Mouse (Mus musculus) gastrocnemius, postnatal 10 days (tissue): ENCODE results near the gene Lig1. TPM values are rescaled to one million over a fixed set of nuclear protein-coding genes. Genes with fewer than 3 reads are reported as not detected.
"Not testable (repeated sequence)": the region's sequence is repeated elsewhere in the genome, so short reads cannot be mapped to it uniquely, and the experiment has no call there.

Experiments
- DNase-seq: peaks from one replicate; pipeline ENCODE4 v3.0.0; 2021; ENCODE audit warnings: mixed read lengths
- long read RNA-seq, 2 experiments: library from polyadenylated mRNA; stranded (forward); transcript quantifications; one replicate each; pipeline ENCODE4 v2.0.0; 2021
- total RNA-seq, 2 experiments: library from RNA; stranded (reverse); gene quantifications; 2 replicates each; pipeline ENCODE4 v1.2.3; 2021

Gene Lig1
- 10 to 100 TPM in 1 of 2 experiments, 1 to 10 TPM in 1; 9.6 to 16.5 TPM for total RNA-seq
- long read RNA-seq, experiment 1, transcript Lig1-209 (28 exons, 3,054 nt): major isoform, 8 of 21 reads
- long read RNA-seq, experiment 1, partial matches to known transcripts: 13 of 21 reads
- long read RNA-seq, experiment 1, other reads (novel, unspliced or antisense): 0 of 21 reads
- long read RNA-seq, experiment 2, transcript Lig1-209 (28 exons, 3,054 nt): major isoform, 8 of 17 reads
- long read RNA-seq, experiment 2, partial matches to known transcripts: 3 of 17 reads
- long read RNA-seq, experiment 2, other reads (novel, unspliced or antisense): 5 of 17 reads

GRCm38 (mm10) chr7:13277081-13277480 lies at the start of gene Lig1:
Lig1 (plus strand) TSS chr7:13277283.
- DNase-seq: no peak

GRCm38 (mm10) chr7:13260746-13261700 lies 16.1 kb upstream of the Lig1 start:
- peak; percentile 10 for DNase-seq

GRCm38 (mm10) chr7:13263851-13264250 lies 13.2 kb upstream of the Lig1 start:
- no peak for DNase-seq

GRCm38 (mm10) chr7:13264396-13264795 lies 12.7 kb upstream of the Lig1 start:
- no peak for DNase-seq

GRCm38 (mm10) chr7:13268749-13269260 lies 8.3 kb upstream of the Lig1 start:
- DNase-seq: no peak

GRCm38 (mm10) chr7:13269394-13269793 lies 7.7 kb upstream of the Lig1 start:
- no peak for DNase-seq

- no peak for DNase-seq
Measured at GRCm38 (mm10) chr7:13271704-13272103, 5.4 kb upstream of the Lig1 start.

- DNase-seq: no peak
Measured at GRCm38 (mm10) chr7:13277833-13278232, 750 bp downstream of the Lig1 start.

- peak; percentile 90 for DNase-seq
Measured at GRCm38 (mm10) chr7:13278308-13278891, 1.3 kb downstream of the Lig1 start, which contains the start of gene Zswim9. Zswim9 (minus strand) TSS chr7:13278721.

DNA sequence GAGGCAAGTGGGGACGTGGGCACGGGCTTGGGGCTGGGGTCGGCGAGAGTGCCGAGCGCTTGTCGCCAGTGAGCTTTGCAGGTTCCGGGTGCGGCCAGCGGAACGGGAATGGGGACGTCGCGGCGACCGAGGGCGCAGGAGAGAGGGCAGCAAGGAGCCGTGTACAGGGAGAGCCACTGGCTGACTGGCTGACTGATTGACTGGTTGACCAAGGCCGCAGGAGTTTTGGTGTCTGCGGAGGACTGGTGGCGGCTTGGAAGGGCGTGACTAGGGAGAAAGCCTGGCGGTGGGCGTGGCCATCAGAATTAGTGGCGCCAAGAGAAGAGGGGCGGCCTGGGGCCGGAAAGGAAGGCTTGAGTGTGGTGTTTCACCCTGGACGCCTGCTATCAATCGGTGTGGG lies 1.9 kb downstream of the Lig1 start:
- DNase-seq: not testable (repeated sequence)

DNA sequence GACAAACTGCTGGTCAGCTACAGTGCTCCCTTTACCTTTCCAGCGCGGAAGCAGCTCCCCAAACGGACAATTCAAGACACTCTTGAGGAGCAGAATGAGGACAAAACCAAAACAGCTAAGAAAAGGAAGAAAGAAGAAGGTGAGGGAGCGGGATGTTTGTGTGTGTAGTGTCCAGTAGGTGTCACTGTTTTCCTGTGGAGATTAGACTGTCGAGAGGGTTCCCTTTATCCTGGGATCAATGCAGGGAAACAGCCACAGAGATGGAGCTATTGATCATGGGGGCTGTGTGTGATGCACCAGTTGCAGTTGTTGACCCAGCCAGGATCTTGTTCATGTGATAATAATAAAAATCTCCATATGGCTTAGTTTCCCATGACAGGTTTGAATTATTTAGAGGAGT lies 11.5 kb downstream of the Lig1 start:
- no peak for DNase-seq

- no peak for DNase-seq
Measured at GRCm38 (mm10) chr7:13290041-13290675, 13.1 kb downstream of the Lig1 start.

DNA sequence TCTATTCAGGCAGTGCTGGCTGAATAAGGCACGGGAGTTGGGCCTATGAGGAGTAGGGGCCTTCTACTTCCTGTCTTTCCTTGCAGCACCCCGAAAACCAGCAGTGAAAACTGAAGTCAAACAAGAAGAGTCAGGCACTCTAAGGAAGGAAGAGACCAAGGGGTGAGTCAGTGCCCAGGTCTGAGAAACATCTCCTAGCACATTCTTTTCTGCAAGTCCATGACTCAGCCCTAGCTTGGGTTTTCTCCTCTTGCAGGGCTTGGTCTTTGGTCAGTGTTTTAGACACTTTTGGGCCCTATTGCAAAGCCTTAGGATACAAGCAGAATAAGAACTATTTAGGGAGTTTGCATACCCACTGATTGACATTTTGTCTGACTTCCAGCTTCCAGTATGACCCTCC lies 14.3 kb downstream of the Lig1 start:
- DNase-seq: no peak

- DNase-seq: peak; percentile 33
Measured at GRCm38 (mm10) chr7:13293878-13294855, 17.1 kb downstream of the Lig1 start.

DNA sequence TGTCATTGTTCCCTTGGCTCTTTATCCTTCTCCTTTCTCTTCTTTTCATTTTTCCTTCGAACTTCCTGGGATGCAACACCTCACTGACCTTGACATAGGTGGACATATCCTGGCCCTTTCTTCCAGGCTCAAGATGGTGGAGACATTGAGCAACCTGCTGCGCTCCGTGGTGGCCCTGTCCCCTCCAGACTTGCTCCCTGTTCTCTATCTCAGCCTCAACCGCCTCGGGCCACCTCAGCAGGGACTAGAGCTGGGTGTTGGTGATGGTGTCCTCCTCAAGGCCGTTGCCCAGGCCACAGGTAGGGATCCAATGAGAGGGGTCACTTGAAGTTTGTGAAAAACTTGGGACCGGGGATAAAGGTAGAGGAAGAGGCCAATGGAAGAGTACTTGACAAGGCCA lies 18.2 kb downstream of the Lig1 start:
- no peak for DNase-seq

DNA sequence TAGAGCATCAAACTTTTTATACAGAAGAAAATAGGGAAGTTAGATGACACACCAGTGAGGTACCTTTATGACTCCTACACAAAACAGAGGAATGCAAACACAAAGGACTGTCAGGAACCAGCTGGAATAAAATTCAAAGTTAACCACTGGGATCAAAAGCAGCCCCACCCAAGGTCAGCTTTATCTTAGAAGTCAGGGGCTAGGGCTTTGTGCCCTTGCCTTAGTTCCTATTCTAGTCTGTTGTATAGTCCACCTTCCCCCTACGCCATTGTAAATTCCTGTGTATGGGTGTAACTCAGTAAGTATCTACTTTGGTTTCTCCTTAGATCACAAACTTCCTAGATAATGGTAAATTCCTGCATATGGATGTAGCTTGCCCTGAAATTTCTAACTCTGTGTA lies 20.6 kb downstream of the Lig1 start:
- DNase-seq: no peak

DNA sequence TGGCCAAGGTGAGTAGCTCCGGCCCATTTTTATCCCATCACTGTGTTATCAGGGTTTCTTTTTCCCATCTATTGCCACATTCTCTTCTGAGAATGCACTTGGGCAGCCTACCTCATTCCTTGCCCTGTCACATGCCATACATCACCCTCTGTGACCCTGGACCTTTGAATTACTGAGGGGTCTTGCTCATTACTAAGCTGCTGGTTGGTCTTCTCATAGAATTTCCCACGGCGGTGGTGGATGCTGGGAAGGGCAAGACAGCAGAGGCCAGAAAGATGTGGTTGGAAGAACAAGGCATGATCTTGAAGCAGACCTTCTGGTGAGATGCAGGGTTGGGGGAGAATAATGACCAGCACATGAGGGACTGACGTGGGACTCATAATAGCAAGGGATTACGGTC lies 21.7 kb downstream of the Lig1 start:
- no peak for DNase-seq

- no peak for DNase-seq
Measured at GRCm38 (mm10) chr7:13301643-13302042, 24.6 kb downstream of the Lig1 start.

GRCm38 (mm10) chr7:13302780-13303179 lies 25.7 kb downstream of the Lig1 start:
- no peak for DNase-seq

- DNase-seq: no peak
Measured at GRCm38 (mm10) chr7:13303372-13303771, 26.3 kb downstream of the Lig1 start.

DNA sequence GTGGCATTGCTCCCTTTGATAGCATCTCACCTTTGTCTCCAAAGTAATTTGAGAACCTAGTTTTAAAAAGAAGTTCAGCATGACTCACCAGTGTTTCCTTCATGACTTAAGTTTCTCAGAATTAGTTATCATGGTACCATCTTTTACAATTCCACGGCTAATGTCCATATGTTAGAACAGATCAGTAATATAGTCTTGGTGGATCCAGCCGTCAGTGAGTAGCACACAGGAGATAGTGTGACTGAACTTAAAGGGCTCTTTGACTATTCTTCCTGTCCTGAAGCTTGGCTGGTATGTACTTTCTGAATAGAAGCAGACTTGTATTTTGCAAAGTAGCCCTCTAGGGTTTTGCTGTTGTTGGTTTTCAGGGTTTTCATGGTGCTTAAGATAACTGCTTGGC lies 32.3 kb downstream of the Lig1 start:
- no peak for DNase-seq
